Mouse (Mus musculus): ENCODE measurements at regions not wholly inside any gene's neighbourhood (a gene's known extent, or its start where the extent isn't known, plus 50 kb on each side); places are given as distances from the start of the nearest gene placed in this dataset.

GRCm38 (mm10) chr16:24173783-24174518 lies 185.3 kb upstream of the Bcl6 start:
- DNase-seq (ENCODE audit: low spot score): no peak
- TF ChIP-seq CTCF (IDR thresholded peaks at IDR 0.05; ENCODE audit: low read depth): no peak
- H3K4me3 ChIP-seq (ENCODE audit: low read depth, low read length): no peak overlapping the region
- H3K4me2 ChIP-seq (ENCODE audit: low read depth, low read length): no peak overlapping the region
- no peak for ATAC-seq (ENCODE audit: insufficient read depth, low read depth)
- 0 out of 2 replicates have a peak, but pooled peaks cover 6% of the 10 kb centered on the region for H3K4me1 ChIP-seq (ENCODE audit: control insufficient read depth, insufficient read depth)
- H3K27me3 ChIP-seq (ENCODE audit: control insufficient read depth, insufficient read depth, low read length): no peaks in the 10 kb centered on the region
- H3K9ac ChIP-seq (replicated peaks; ENCODE audit: low read depth, low read length): no peak overlapping the region
- 86% methylated on average over 5 of the region's 5 CpGs for WGBS
- no peaks in the 10 kb centered on the region for H3K36me3 ChIP-seq (replicated peaks; ENCODE audit: control insufficient read depth, insufficient read depth, low read length)
- H3K9me3 ChIP-seq (replicated peaks; ENCODE audit: control insufficient read depth, low read length): no peaks in the 10 kb centered on the region
- no peak overlapping the region for H3K27ac ChIP-seq (ENCODE audit: low read depth)

GRCm38 (mm10) chr16:24172653-24173052 lies 184.0 kb upstream of the Bcl6 start:
- no peak overlapping the region for H3K4me3 ChIP-seq (ENCODE audit: low read depth, low read length)
- TF ChIP-seq EP300 (IDR thresholded peaks at IDR 0.05; ENCODE audit: low read depth) (no peak), CTCF (IDR thresholded peaks at IDR 0.05; ENCODE audit: low read depth) (no peak)
- no peak for DNase-seq (ENCODE audit: low spot score)
- 0 out of 2 replicates have a peak, but pooled peaks cover 6% of the 10 kb centered on the region for H3K4me1 ChIP-seq (ENCODE audit: control insufficient read depth, insufficient read depth)
- 85% methylated on average over 2 of the region's 2 CpGs for WGBS
- no peak overlapping the region for H3K9ac ChIP-seq (replicated peaks; ENCODE audit: low read depth, low read length)
- H3K9me3 ChIP-seq (replicated peaks; ENCODE audit: control insufficient read depth, low read length): no peaks in the 10 kb centered on the region
- H3K36me3 ChIP-seq (replicated peaks; ENCODE audit: control insufficient read depth, insufficient read depth, low read length): no peaks in the 10 kb centered on the region
- H3K27ac ChIP-seq (ENCODE audit: low read depth): no peak overlapping the region
- no peak for ATAC-seq (ENCODE audit: insufficient read depth, low read depth)
- no peak overlapping the region for H3K4me2 ChIP-seq (ENCODE audit: low read depth, low read length)
- H3K27me3 ChIP-seq (ENCODE audit: control insufficient read depth, insufficient read depth, low read length): no peaks in the 10 kb centered on the region

GRCm38 (mm10) chr16:24172065-24172464 lies 183.4 kb upstream of the Bcl6 start:
- no peaks in the 10 kb centered on the region for H3K9me3 ChIP-seq (replicated peaks; ENCODE audit: control insufficient read depth, low read length)
- DNase-seq (ENCODE audit: low spot score) (no peak), ATAC-seq (ENCODE audit: insufficient read depth, low read depth) (no peak)
- no peak overlapping the region for H3K9ac ChIP-seq (replicated peaks; ENCODE audit: low read depth, low read length)
- WGBS: 84% methylated on average over 5 of the region's 5 CpGs
- no peak overlapping the region for H3K27ac ChIP-seq (ENCODE audit: low read depth)
- no peaks in the 10 kb centered on the region for H3K4me1 ChIP-seq (ENCODE audit: control insufficient read depth, insufficient read depth)
- no peaks in the 10 kb centered on the region for H3K36me3 ChIP-seq (replicated peaks; ENCODE audit: control insufficient read depth, insufficient read depth, low read length)
- H3K4me2 ChIP-seq (ENCODE audit: low read depth, low read length): no peak overlapping the region
- no peak overlapping the region for H3K4me3 ChIP-seq (ENCODE audit: low read depth, low read length)
- no peaks in the 10 kb centered on the region for H3K27me3 ChIP-seq (ENCODE audit: control insufficient read depth, insufficient read depth, low read length)
- TF ChIP-seq EP300 (IDR thresholded peaks at IDR 0.05; ENCODE audit: low read depth): no peak
- TF ChIP-seq CTCF (IDR thresholded peaks at IDR 0.05; ENCODE audit: low read depth): no peak

GRCm38 (mm10) chr16:24171161-24171560 lies 182.5 kb upstream of the Bcl6 start:
- no peak overlapping the region for H3K9ac ChIP-seq (replicated peaks; ENCODE audit: low read depth, low read length)
- H3K36me3 ChIP-seq (replicated peaks; ENCODE audit: control insufficient read depth, insufficient read depth, low read length): no peaks in the 10 kb centered on the region
- no peak overlapping the region for H3K4me3 ChIP-seq (ENCODE audit: low read depth, low read length)
- no peaks in the 10 kb centered on the region for H3K9me3 ChIP-seq (replicated peaks; ENCODE audit: control insufficient read depth, low read length)
- no peaks in the 10 kb centered on the region for H3K27me3 ChIP-seq (ENCODE audit: control insufficient read depth, insufficient read depth, low read length)
- H3K27ac ChIP-seq (ENCODE audit: low read depth): no peak overlapping the region
- ATAC-seq (ENCODE audit: insufficient read depth, low read depth) (no peak), DNase-seq (ENCODE audit: low spot score) (no peak)
- H3K4me1 ChIP-seq (ENCODE audit: control insufficient read depth, insufficient read depth): no peaks in the 10 kb centered on the region
- H3K4me2 ChIP-seq (ENCODE audit: low read depth, low read length): no peak overlapping the region
- WGBS: 78% methylated on average over 4 of the region's 4 CpGs
- TF ChIP-seq CTCF (IDR thresholded peaks at IDR 0.05; ENCODE audit: low read depth): no peak
- no peak for TF ChIP-seq EP300 (IDR thresholded peaks at IDR 0.05; ENCODE audit: low read depth)

- Histone ChIP-seq H3K9me3 (replicated peaks; ENCODE audit: control insufficient read depth, low read length) (no peaks in the 10 kb centered on the region), H3K36me3 (replicated peaks; ENCODE audit: control insufficient read depth, insufficient read depth, low read length) (no peaks in the 10 kb centered on the region), H3K4me3 (ENCODE audit: low read depth, low read length) (no peak overlapping the region), H3K27ac (ENCODE audit: low read depth) (no peak overlapping the region), H3K4me1 (ENCODE audit: control insufficient read depth, insufficient read depth) (no peaks in the 10 kb centered on the region), H3K9ac (replicated peaks; ENCODE audit: low read depth, low read length) (no peak overlapping the region), H3K4me2 (ENCODE audit: low read depth, low read length) (no peak overlapping the region), H3K27me3 (ENCODE audit: control insufficient read depth, insufficient read depth, low read length) (no peaks in the 10 kb centered on the region)
- TF ChIP-seq CTCF (IDR thresholded peaks at IDR 0.05; ENCODE audit: low read depth): no peak
- no peak for TF ChIP-seq EP300 (IDR thresholded peaks at IDR 0.05; ENCODE audit: low read depth)
- ATAC-seq (ENCODE audit: insufficient read depth, low read depth) (no peak), DNase-seq (ENCODE audit: low spot score) (no peak)
Observed at GRCm38 (mm10) chr16:24166496-24166895, 177.8 kb upstream of the Bcl6 start.

Data from heart, postnatal 0 days (tissue).